Mouse (Mus musculus) embryonic fibroblast, embryonic 13.5 days (primary cell): ENCODE data around the gene Gm8453. TPM values are rescaled to one million over a fixed set of nuclear protein-coding genes. Genes with fewer than 3 reads are reported as not detected.
"Not testable (repeated sequence)": the region's sequence is repeated elsewhere in the genome, so short reads cannot be mapped to it uniquely, and the experiment has no call there.

Source experiments
- H3K27ac ChIP-seq: 2 replicates; pipeline ENCODE4 v1.5.1; 2012; ENCODE audit warnings: low read length, control low read depth, inconsistent platforms; ENCODE audit not compliant: insufficient read depth
- H3K4me1 ChIP-seq: 2 replicates; pipeline ENCODE4 v1.6.1; 2011; ENCODE audit warnings: low read length; ENCODE audit not compliant: control insufficient read depth, insufficient read depth
- H3K4me3 ChIP-seq: 2 replicates; pipeline ENCODE4 v1.5.1; 2011; ENCODE audit warnings: mild to moderate bottlenecking, control low read depth, low read length; ENCODE audit not compliant: insufficient read depth
- polyA plus RNA-seq: library from polyadenylated mRNA; stranded (reverse); fragments of >200 nt; gene quantifications from 2 replicates; pipeline ENCODE4 v1.2.4, GENCODE M21; 2011; ENCODE audit warnings: low read depth; ENCODE audit not compliant: missing spikeins, insufficient read length

Gene Gm8453
- not detected in 2 replicates for polyA plus RNA-seq

DNA sequence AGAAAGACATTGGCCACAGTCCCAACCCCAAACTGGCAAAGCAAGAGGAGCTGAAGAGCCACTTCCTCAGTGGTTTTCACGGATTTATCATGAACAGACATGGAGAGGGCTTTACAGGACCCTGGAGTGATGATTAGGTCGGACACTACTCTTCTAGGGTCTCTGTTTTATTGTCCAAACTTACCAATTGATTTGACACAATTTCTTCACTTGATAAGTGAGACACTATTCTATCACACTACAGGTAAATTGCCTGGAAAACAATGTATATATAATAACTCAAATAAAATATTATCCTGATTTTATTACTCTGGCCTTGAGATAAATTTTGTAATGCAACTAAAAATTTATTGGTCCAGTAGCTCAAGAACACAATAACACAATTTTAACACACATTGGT, at the start of gene Gm8453:
TSS of gene Gm8453 (minus strand) at position 101 of the 400 bp plus-strand sequence.
- H3K4me3 ChIP-seq, H3K27ac ChIP-seq, H3K4me1 ChIP-seq: not testable (repeated sequence)

DNA sequence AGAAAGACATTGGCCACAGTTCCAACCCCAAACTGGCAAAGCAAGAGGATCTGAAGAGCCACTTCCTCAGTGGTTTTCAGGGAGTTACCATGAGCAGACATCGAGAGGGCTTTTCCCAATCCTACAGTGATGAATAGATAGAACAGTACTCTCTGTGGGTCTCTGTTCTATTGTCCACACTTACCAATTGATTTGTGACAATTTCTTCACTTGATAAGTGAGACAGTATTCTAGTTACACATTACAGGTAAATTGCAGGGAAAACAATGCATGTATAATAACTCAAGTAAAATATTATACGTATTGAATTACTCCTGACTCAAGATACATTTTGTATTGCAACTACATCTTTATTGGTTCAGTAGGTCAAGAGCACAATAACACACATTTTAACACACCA, 28.1 kb downstream of the Gm8453 start, which contains the start of gene Gm8653:
TSS of gene Gm8653 (minus strand) at position 101 of the 400 bp plus-strand sequence.
- not testable (repeated sequence) for H3K4me1 ChIP-seq, H3K4me3 ChIP-seq, H3K27ac ChIP-seq

DNA sequence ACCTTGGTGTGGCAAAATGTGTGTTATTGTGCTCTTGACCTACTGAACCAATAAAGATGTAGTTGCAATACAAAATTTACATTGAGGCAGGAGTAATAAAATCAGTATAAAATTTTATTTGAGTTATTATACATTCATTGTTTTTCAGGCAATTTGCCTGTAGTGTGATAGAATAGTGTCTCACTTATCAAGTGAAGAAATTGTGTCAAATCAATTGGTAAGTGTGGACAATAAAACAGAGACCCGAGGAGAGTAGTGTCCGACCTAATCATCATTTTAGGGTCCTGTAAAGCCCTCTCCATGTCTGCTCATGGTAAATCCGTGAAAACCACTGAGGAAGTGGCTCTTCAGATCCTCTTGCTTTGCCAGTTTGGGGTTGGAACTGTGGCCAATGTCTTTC, 40.2 kb downstream of the Gm8453 start, which contains the start of gene Vmn1r143:
TSS of gene Vmn1r143 (plus strand) at position 301 of the 400 bp plus-strand sequence.
- not testable (repeated sequence) for H3K4me1 ChIP-seq, H3K27ac ChIP-seq, H3K4me3 ChIP-seq

Other genes starting within 250 kb of the Gm8453 start
- gene Vmn1r137, start 234.9 kb downstream of the Gm8453 start, polyA plus RNA-seq: not detected in 2 replicates
- not detected in 2 replicates for gene Vmn1r138, start 200.6 kb downstream of the Gm8453 start, polyA plus RNA-seq
- not detected in 2 replicates for gene Gm6176, start 173.2 kb downstream of the Gm8453 start, polyA plus RNA-seq
- not detected in 2 replicates for gene Vmn1r139, start 160.4 kb downstream of the Gm8453 start, polyA plus RNA-seq
- not detected in 2 replicates for gene Gm16451, start 111.2 kb downstream of the Gm8453 start, polyA plus RNA-seq
- gene Gm10666, start 94.7 kb downstream of the Gm8453 start, polyA plus RNA-seq: not detected in 2 replicates
- not detected in 2 replicates for gene Vmn1r142, start 65.4 kb downstream of the Gm8453 start, polyA plus RNA-seq
- not detected in 2 replicates for gene Vmn1r143, start 40.1 kb downstream of the Gm8453 start, polyA plus RNA-seq
- not detected in 2 replicates for gene Gm8653, start 28.2 kb downstream of the Gm8453 start, polyA plus RNA-seq
- not detected in 2 replicates for gene Gm4187, start 100.2 kb upstream of the Gm8453 start, polyA plus RNA-seq
- gene Gm8660, start 141.6 kb upstream of the Gm8453 start, polyA plus RNA-seq: not detected in 2 replicates
- gene Vmn1r148, start 184.1 kb upstream of the Gm8453 start, polyA plus RNA-seq: not detected in 2 replicates
- not detected in 2 replicates for gene Vmn1r149, start 208.7 kb upstream of the Gm8453 start, polyA plus RNA-seq
- gene Gm10665, start 234.6 kb upstream of the Gm8453 start, polyA plus RNA-seq: not detected in 2 replicates